Mouse (Mus musculus) bone marrow macrophage, adult 2 months (primary cell): ENCODE data around the gene Ptgr1.

Experiments
- CTCF ChIP-seq: IDR thresholded peaks from 2 replicates; pipeline ENCODE4 v1.5.1; 2012; ENCODE audit warnings: low read depth, mild to moderate bottlenecking, low read length, moderate library complexity
- POLR2A ChIP-seq: IDR thresholded peaks from 2 replicates; pipeline ENCODE4 v1.6.1; 2012; ENCODE audit warnings: mild to moderate bottlenecking, low read depth, low read length, borderline replicate concordance

DNA sequence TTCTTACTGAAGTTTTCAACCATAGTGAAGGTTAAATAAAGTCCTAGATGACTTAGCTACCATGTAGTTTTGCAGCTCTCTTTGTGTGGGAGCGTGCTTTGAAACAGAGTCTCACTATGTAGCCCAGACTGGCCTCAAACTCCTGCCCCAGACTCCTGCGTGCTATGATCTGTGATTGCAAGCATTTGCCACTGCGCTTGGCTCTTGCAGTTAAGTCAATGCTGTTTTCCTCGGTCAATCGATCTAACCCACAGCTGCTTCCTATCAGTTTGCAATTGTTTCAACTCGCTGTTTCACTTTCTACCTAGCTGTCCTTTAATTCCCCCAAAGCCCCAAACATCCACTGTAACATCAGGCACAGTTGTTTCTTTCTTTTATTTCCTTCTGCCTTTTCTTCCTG is 54.4 kb downstream of the Ptgr1 start:
- no peak for TF ChIP-seq POLR2A
- TF ChIP-seq CTCF, result no peak
